Mouse (Mus musculus): Measurements from ENCODE around the gene AI464131. TPM values are rescaled to one million over a fixed set of nuclear protein-coding genes. Genes with fewer than 3 reads are reported as not detected.

AI464131 gene
- polyA plus RNA-seq, 1 experiment from 2014 or later = 13.7 TPM

DNA sequence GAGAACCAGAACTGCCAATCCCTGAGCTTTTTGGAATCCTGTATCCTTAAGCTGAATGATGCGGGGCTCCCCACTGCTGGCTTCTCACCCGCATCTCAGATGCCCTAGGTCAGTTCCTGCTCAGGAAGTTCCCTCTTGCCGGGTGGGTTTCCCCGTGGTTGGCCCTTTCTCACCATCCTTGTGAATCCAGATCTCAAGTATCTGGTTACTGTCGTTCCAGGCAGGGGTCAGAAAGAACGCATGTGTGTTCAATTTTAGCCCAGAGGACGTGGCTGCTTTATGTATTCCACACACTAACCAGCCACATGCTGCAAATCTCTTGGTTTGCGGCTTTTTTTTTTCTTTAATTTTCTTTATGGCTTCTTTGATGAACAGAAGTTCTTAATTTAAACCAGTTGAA is 10.8 kb upstream of the AI464131 start:
- DNase-seq (ENCODE audit: low spot score) (peak; percentile 57), ATAC-seq (ENCODE audit: low read depth) (no peak)
- Histone ChIP-seq H3K27ac (replicated peaks; ENCODE audit: low read depth, low read length) (peak overlapping the region; percentile 65; the same call in 1 of the 2 replicates), H3K4me2 (ENCODE audit: low read depth, low read length) (peak overlapping the region; percentile 21), H3K9ac (ENCODE audit: low read depth, low read length) (0 out of 2 replicates have a peak overlapping the region, but pooled peaks have one; percentile 9), H3K4me3 (ENCODE audit: low read depth, low read length) (no peak overlapping the region), H3K4me1 (ENCODE audit: control insufficient read depth, insufficient read depth, low read length) (0 out of 2 replicates have a peak, but pooled peaks cover 9% of the 10 kb centered on the region), H3K36me3 (ENCODE audit: control insufficient read depth, insufficient read depth, low read length) (no peaks in the 10 kb centered on the region), H3K9me3 (ENCODE audit: control insufficient read depth, low read length) (no peaks in the 10 kb centered on the region), H3K27me3 (replicated peaks; ENCODE audit: control insufficient read depth, insufficient read depth, low read length) (no peaks in the 10 kb centered on the region)
- WGBS = 9% methylated on average over 8 of the region's 8 CpGs

DNA sequence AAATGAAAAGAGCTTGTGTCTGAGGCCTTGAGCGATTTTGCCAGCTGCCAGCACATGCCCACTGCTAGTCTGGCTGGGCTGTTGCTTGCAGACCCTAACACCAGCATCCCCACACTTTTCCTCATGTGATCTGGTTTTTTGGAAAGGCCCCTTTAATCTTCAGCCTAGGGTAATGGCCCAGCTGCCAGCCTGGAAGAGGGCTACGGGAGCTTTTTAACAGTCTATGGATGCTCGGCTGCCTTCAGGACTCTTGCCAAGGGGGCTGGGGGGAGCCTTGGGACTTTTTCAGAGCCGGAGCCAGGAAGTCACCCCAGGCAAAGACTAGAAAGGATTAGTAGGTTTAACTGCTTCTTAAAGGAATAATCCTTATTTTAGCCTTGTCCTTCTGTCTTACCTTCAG is 10.4 kb upstream of the AI464131 start:
- no peaks in the 10 kb centered on the region for H3K36me3 ChIP-seq (ENCODE audit: control insufficient read depth, insufficient read depth, low read length)
- 0 out of 2 replicates have a peak, but pooled peaks cover 9% of the 10 kb centered on the region for H3K4me1 ChIP-seq (ENCODE audit: control insufficient read depth, insufficient read depth, low read length)
- ATAC-seq (ENCODE audit: low read depth) (0 out of 2 replicates have a peak, but pooled peaks have one; percentile 20), DNase-seq (ENCODE audit: low spot score) (peak; percentile 14)
- no peak overlapping the region for H3K4me3 ChIP-seq (ENCODE audit: low read depth, low read length)
- 10% methylated on average over 4 of the region's 4 CpGs for WGBS
- H3K4me2 ChIP-seq (ENCODE audit: low read depth, low read length) = peak overlapping the region; percentile 21
- 0 out of 2 replicates have a peak, but pooled peaks cover 3% of the 10 kb centered on the region for H3K27me3 ChIP-seq (replicated peaks; ENCODE audit: control insufficient read depth, insufficient read depth, low read length)
- no peak overlapping the region for H3K9ac ChIP-seq (ENCODE audit: low read depth, low read length)
- peak overlapping the region; percentile 65; the same call in 1 of the 2 replicates for H3K27ac ChIP-seq (replicated peaks; ENCODE audit: low read depth, low read length)
- no peaks in the 10 kb centered on the region for H3K9me3 ChIP-seq (ENCODE audit: control insufficient read depth, low read length)

DNA sequence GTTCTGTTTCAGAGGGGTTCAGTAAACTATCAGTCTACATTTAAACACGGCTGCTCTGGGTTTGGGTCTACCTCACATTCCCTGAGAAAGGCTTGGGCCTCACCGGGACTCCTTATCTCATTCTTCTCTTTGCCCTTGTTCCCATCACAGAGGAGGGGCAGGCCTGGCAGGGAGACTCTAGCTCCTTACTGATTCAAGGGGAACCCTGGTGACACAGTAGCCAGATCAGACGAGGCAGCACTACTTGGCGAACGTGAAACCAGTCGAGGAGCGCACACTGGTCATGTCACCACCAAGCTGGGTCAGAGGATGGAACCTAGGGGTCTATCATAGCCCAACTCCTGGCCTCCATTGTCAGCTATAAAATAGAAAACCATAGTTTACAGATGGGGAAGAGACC is 5.1 kb upstream of the AI464131 start:
- peaks cover 6% of the 10 kb centered on the region; the same call in 1 of the 2 replicates for H3K4me1 ChIP-seq (ENCODE audit: control insufficient read depth, insufficient read depth, low read length)
- no peaks in the 10 kb centered on the region for H3K36me3 ChIP-seq (ENCODE audit: control insufficient read depth, insufficient read depth, low read length)
- ATAC-seq (ENCODE audit: low read depth) = no peak
- no peak overlapping the region for H3K9ac ChIP-seq (ENCODE audit: low read depth, low read length)
- H3K4me2 ChIP-seq (ENCODE audit: low read depth, low read length) = peak overlapping the region; percentile 95; the same call in 1 of the 2 replicates
- H3K9me3 ChIP-seq (ENCODE audit: control insufficient read depth, low read length) = no peaks in the 10 kb centered on the region
- no peak for DNase-seq (ENCODE audit: low spot score)
- WGBS = 48% methylated on average over 7 of the region's 7 CpGs
- 0 out of 2 replicates have a peak, but pooled peaks cover 7% of the 10 kb centered on the region for H3K27me3 ChIP-seq (replicated peaks; ENCODE audit: control insufficient read depth, insufficient read depth, low read length)
- no peak overlapping the region for H3K27ac ChIP-seq (replicated peaks; ENCODE audit: low read depth, low read length)
- no peak overlapping the region for H3K4me3 ChIP-seq (ENCODE audit: low read depth, low read length)

DNA sequence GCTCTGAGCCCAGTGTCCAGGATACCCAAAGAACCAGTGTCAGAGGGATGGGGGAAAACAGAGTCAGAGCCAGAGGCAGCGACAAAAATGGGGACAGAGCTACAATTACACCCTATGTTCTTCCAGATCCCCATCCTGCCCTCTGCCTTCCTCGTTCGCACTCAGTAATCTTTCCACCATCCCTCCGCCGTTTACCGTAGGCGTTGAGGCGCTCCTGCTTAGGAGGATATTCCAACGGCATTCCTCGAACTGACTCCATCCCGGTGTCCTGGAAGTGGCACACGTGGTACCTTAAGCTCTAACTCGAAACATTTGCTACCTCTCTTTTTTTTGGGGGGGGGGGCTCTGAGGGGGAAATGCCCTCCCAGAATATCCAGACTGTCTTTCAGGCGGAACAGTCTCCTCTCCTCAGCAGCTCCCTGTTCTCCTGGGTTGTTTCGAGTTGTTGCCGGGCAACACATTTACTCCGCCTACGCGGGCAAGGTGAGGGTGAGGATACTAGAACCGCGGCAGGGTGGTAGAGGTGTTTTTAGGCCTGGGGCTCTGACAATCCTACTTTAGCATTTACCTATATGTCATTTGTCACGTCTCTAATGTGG is 4.5 kb upstream of the AI464131 start:
- ATAC-seq (ENCODE audit: low read depth) = no peak
- 3% methylated on average over 21 of the region's 22 CpGs for WGBS
- Histone ChIP-seq H3K36me3 (ENCODE audit: control insufficient read depth, insufficient read depth, low read length) (no peaks in the 10 kb centered on the region), H3K9me3 (ENCODE audit: control insufficient read depth, low read length) (no peaks in the 10 kb centered on the region), H3K27ac (replicated peaks; ENCODE audit: low read depth, low read length) (no peak overlapping the region), H3K9ac (ENCODE audit: low read depth, low read length) (peak overlapping the region; percentile 69), H3K27me3 (replicated peaks; ENCODE audit: control insufficient read depth, insufficient read depth, low read length) (0 out of 2 replicates have a peak, but pooled peaks cover 7% of the 10 kb centered on the region), H3K4me2 (ENCODE audit: low read depth, low read length) (peak overlapping the region; percentile 95), H3K4me3 (ENCODE audit: low read depth, low read length) (peak overlapping the region; percentile 55), H3K4me1 (ENCODE audit: control insufficient read depth, insufficient read depth, low read length) (peaks cover 6% of the 10 kb centered on the region; the same call in 1 of the 2 replicates)
- DNase-seq (ENCODE audit: low spot score) = peak; percentile 32

DNA sequence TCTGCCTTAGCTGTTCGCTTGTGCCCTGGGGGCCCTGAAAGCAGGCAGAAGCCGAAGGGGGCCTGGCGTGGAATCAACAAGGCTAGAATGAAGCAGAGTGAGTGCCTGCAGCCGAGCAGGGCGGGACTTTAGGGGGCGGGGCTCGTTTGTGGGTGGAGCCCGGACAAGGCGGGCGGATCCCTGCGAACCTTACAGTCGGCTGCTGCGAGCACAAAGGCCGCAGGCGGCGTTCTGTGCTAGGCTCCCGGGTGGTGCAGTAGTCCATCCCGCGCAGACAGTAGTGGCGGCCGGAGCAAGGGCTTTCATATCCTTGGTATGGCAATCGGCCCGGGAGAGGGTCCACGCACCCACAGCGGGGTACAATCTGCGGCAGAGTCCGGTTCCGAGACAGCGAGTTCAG is 4.0 kb upstream of the AI464131 start:
- 0 out of 2 replicates have a peak, but pooled peaks cover 7% of the 10 kb centered on the region for H3K27me3 ChIP-seq (replicated peaks; ENCODE audit: control insufficient read depth, insufficient read depth, low read length)
- H3K4me3 ChIP-seq (ENCODE audit: low read depth, low read length) = peak overlapping the region; percentile 55
- H3K36me3 ChIP-seq (ENCODE audit: control insufficient read depth, insufficient read depth, low read length) = no peaks in the 10 kb centered on the region
- H3K9me3 ChIP-seq (ENCODE audit: control insufficient read depth, low read length) = no peaks in the 10 kb centered on the region
- H3K4me1 ChIP-seq (ENCODE audit: control insufficient read depth, insufficient read depth, low read length) = peaks cover 9% of the 10 kb centered on the region; the same call in 1 of the 2 replicates
- ATAC-seq (ENCODE audit: low read depth) (peak; percentile 74), DNase-seq (ENCODE audit: low spot score) (peak; percentile 91)
- no peak overlapping the region for H3K27ac ChIP-seq (replicated peaks; ENCODE audit: low read depth, low read length)
- H3K4me2 ChIP-seq (ENCODE audit: low read depth, low read length) = peak overlapping the region; percentile 95
- WGBS = 0% methylated on average over 15 of the region's 29 CpGs
- peak overlapping the region; percentile 69 for H3K9ac ChIP-seq (ENCODE audit: low read depth, low read length)

DNA sequence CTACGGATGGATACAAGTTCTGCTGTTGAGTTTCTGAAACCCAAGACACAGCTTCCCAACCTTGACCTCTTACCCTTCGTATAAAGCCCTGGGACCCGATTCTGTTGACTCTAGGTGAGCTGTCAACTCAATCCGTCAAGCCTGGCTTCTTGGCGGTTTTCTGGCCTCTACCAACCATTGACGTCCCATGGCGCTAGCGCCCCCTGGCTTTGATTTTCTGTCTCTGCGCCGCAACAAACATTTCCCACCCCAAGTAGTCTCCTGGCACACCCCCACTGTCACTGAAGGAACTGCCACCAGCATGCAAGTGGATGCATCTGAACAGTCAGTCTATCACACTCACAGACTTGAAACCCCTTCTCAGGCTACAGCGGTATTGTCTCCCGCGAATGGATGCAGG is 3.3 kb upstream of the AI464131 start:
- Histone ChIP-seq H3K4me2 (ENCODE audit: low read depth, low read length) (peak overlapping the region; percentile 95; the same call in 1 of the 2 replicates), H3K27ac (replicated peaks; ENCODE audit: low read depth, low read length) (no peak overlapping the region), H3K9ac (ENCODE audit: low read depth, low read length) (no peak overlapping the region), H3K4me3 (ENCODE audit: low read depth, low read length) (no peak overlapping the region), H3K9me3 (ENCODE audit: control insufficient read depth, low read length) (no peaks in the 10 kb centered on the region), H3K27me3 (replicated peaks; ENCODE audit: control insufficient read depth, insufficient read depth, low read length) (peaks cover 13% of the 10 kb centered on the region), H3K36me3 (ENCODE audit: control insufficient read depth, insufficient read depth, low read length) (no peaks in the 10 kb centered on the region), H3K4me1 (ENCODE audit: control insufficient read depth, insufficient read depth, low read length) (peaks cover 9% of the 10 kb centered on the region; the same call in 1 of the 2 replicates)
- ATAC-seq (ENCODE audit: low read depth) (no peak), DNase-seq (ENCODE audit: low spot score) (peak; percentile 29)
- WGBS = 10% methylated on average over 13 of the region's 13 CpGs

DNA sequence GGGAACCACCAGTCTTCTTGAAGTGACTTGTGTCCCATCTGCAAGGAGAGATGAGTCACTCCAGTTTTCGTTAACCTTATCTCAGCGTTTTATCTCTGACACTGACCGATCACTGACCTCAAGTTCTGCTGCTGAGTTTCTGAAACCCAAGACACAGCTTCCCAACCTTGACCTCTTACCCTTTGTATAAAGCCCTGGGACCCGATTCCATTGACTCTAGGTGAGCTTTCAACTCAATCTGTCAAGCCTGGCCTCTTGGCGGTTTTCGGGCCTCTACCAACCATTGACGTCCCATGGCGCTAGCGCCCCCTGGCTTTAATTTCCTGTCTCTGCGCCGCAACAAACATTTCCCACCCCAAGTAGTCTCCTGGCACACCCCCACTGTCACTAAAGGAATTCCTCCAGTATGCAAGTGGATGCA is 2.3 kb upstream of the AI464131 start:
- H3K4me2 ChIP-seq (ENCODE audit: low read depth, low read length) = no peak overlapping the region
- H3K27me3 ChIP-seq (replicated peaks; ENCODE audit: control insufficient read depth, insufficient read depth, low read length) = peaks cover 24% of the 10 kb centered on the region
- H3K9me3 ChIP-seq (ENCODE audit: control insufficient read depth, low read length) = no peaks in the 10 kb centered on the region
- DNase-seq (ENCODE audit: low spot score) = no peak
- WGBS = 52% methylated on average over 11 of the region's 11 CpGs
- no peak for ATAC-seq (ENCODE audit: low read depth)
- no peak overlapping the region for H3K4me3 ChIP-seq (ENCODE audit: low read depth, low read length)
- H3K27ac ChIP-seq (replicated peaks; ENCODE audit: low read depth, low read length) = no peak overlapping the region
- H3K36me3 ChIP-seq (ENCODE audit: control insufficient read depth, insufficient read depth, low read length) = no peaks in the 10 kb centered on the region
- H3K9ac ChIP-seq (ENCODE audit: low read depth, low read length) = no peak overlapping the region
- H3K4me1 ChIP-seq (ENCODE audit: control insufficient read depth, insufficient read depth, low read length) = peaks cover 9% of the 10 kb centered on the region; the same call in 1 of the 2 replicates

DNA sequence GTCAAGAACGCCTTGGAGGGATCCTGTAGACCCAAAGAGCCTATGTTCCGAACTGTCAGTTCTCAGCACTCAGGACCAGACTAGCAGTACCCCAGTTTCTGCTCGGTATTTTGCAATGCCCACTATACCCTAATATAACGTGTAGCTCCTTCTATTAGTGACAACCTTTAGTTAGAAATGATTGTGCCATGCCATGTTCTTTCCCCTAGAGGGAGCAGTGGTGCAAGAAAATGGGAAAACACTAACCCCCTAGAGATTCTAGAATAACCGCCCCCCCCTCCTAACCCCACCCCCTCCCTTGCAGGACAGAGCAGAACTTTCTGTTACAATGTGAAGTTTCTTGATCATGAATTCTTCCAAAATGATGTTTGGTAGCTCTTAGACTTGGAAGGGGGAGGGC is 1.4 kb upstream of the AI464131 start:
- Histone ChIP-seq H3K4me2 (ENCODE audit: low read depth, low read length) (no peak overlapping the region), H3K9me3 (ENCODE audit: control insufficient read depth, low read length) (no peaks in the 10 kb centered on the region), H3K27ac (replicated peaks; ENCODE audit: low read depth, low read length) (no peak overlapping the region), H3K27me3 (replicated peaks; ENCODE audit: control insufficient read depth, insufficient read depth, low read length) (peaks cover 32% of the 10 kb centered on the region), H3K36me3 (ENCODE audit: control insufficient read depth, insufficient read depth, low read length) (no peaks in the 10 kb centered on the region), H3K4me3 (ENCODE audit: low read depth, low read length) (no peak overlapping the region), H3K4me1 (ENCODE audit: control insufficient read depth, insufficient read depth, low read length) (peaks cover 9% of the 10 kb centered on the region; the same call in 1 of the 2 replicates), H3K9ac (ENCODE audit: low read depth, low read length) (no peak overlapping the region)
- 68% methylated on average over 5 of the region's 5 CpGs for WGBS
- no peak for ATAC-seq (ENCODE audit: low read depth)
- DNase-seq (ENCODE audit: low spot score) = no peak

All from embryonic facial prominence, embryonic 14.5 days (tissue).